Mouse (Mus musculus) intestine, postnatal 0 days (tissue): ENCODE data around the gene Zfp706. TPM values are rescaled to one million over a fixed set of nuclear protein-coding genes. Genes with fewer than 3 reads are reported as not detected.

ENCODE experiments used
- ATAC-seq: fragments of 200-750 bp; cut with Nextera tagmentation; 2 replicates; pipeline ENCODE4 v1.8.0; 2017; ENCODE audit warnings: mild to moderate bottlenecking, moderate TSS enrichment, moderate library complexity
- H3K27ac ChIP-seq: fragments of 300-500 bp; sonication (generic); 2 replicates; pipeline ENCODE4 v1.5.1; 2014; ENCODE audit warnings: mild to moderate bottlenecking, low read depth, low read length, moderate library complexity
- H3K27me3 ChIP-seq: fragments of 300-500 bp; sonication (generic); replicated peaks from 2 replicates; pipeline ENCODE4 v1.6.1; 2014; ENCODE audit warnings: low read length, mixed read lengths; ENCODE audit not compliant: control insufficient read depth, insufficient read depth
- H3K36me3 ChIP-seq: fragments of 300-500 bp; sonication (generic); 2 replicates; pipeline ENCODE4 v1.6.1; 2014; ENCODE audit warnings: mild to moderate bottlenecking, moderate library complexity; ENCODE audit not compliant: control insufficient read depth, insufficient read depth
- H3K4me1 ChIP-seq: fragments of 300-500 bp; sonication (generic); replicated peaks from 2 replicates; pipeline ENCODE4 v1.6.1; 2014; ENCODE audit warnings: antibody characterized with exemption, low read length, mixed read lengths; ENCODE audit not compliant: control insufficient read depth, insufficient read depth
- H3K4me2 ChIP-seq: fragments of 300-500 bp; sonication (generic); replicated peaks from 2 replicates; pipeline ENCODE4 v1.6.1; 2014; ENCODE audit warnings: low read depth, mild to moderate bottlenecking, moderate library complexity
- H3K4me3 ChIP-seq: fragments of 300-500 bp; sonication (generic); 2 replicates; pipeline ENCODE4 v1.5.1; 2014; ENCODE audit warnings: low read depth, low read length
- H3K9ac ChIP-seq: fragments of 300-500 bp; sonication (generic); 2 replicates; pipeline ENCODE4 v1.6.1; 2014; ENCODE audit warnings: mild to moderate bottlenecking, low read depth, low read length
- H3K9me3 ChIP-seq: fragments of 300-500 bp; sonication (generic); 2 replicates; pipeline ENCODE4 v1.6.1; 2016; ENCODE audit warnings: mixed run types; ENCODE audit not compliant: control insufficient read depth
- CTCF ChIP-seq: sonication (generic); IDR thresholded peaks from 2 replicates; pipeline ENCODE4 v1.5.1; 2016; ENCODE audit warnings: low read depth, mild to moderate bottlenecking, control low read depth, antibody characterized with exemption, moderate library complexity
- WGBS: fragments of 180-500 bp; shearing (Covaris S2); extraction: QIAGEN DNeasy Blood & Tissue Kit; methylation state at CpG from one replicate; pipeline ENCODE4 v1.1.7; 2014; 5-methylcytosine and 5-hydroxymethylcytosine counted together
- polyA plus RNA-seq: library from polyadenylated mRNA; unstranded; fragments of >200 nt; fragmentation: Nextera tagmentation; extraction: Ambion mirVana; gene quantifications from 2 replicates; pipeline ENCODE4 v1.2.1, GENCODE M21; 2015

Gene Zfp706
- polyA plus RNA-seq, 1 experiment from 2014 or later: 609 TPM

DNA sequence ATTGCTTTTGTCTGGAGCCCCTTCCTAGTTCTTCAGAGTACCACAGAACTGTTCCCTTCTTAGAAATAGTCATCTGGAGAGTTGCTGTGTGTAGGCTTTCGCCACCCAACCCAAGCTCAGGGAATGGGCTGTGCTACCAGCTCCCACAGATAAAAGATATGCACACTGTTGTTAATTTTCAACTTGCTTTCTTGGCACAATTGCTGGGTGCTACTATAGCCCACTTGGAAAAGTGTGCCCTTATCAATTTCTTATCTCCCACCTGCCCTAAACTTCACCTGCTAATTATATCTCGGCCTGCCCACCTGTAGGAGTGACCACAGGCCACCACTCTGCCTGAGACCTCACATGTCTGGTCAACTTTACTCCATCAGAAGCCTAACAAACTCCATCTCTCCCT lies 26.6 kb upstream of the Zfp706 start:
- Histone ChIP-seq H3K9me3 (no peaks in the 10 kb centered on the region), H3K27me3 (no peaks in the 10 kb centered on the region), H3K36me3 (no peaks in the 10 kb centered on the region), H3K27ac (no peak overlapping the region), H3K4me1 (no peaks in the 10 kb centered on the region; the same call in 1 of the 2 replicates), H3K4me2 (no peak overlapping the region), H3K4me3 (no peak overlapping the region), H3K9ac (no peak overlapping the region)
- WGBS: 34% methylated on average over 2 of the region's 2 CpGs
- no peak for TF ChIP-seq CTCF
- ATAC-seq: no peak

- H3K4me2 ChIP-seq: no peak overlapping the region
- H3K36me3 ChIP-seq: no peaks in the 10 kb centered on the region
- TF ChIP-seq CTCF: no peak
- H3K27me3 ChIP-seq: no peaks in the 10 kb centered on the region
- ATAC-seq: no peak
- no peaks in the 10 kb centered on the region for H3K9me3 ChIP-seq
- H3K4me3 ChIP-seq: no peak overlapping the region
- H3K9ac ChIP-seq: no peak overlapping the region
- no peaks in the 10 kb centered on the region; the same call in 1 of the 2 replicates for H3K4me1 ChIP-seq
- H3K27ac ChIP-seq: no peak overlapping the region
- WGBS: 93% methylated on average over 2 of the region's 2 CpGs
Measured at GRCm38 (mm10) chr15:37033431-37033830, 25.9 kb upstream of the Zfp706 start.

DNA sequence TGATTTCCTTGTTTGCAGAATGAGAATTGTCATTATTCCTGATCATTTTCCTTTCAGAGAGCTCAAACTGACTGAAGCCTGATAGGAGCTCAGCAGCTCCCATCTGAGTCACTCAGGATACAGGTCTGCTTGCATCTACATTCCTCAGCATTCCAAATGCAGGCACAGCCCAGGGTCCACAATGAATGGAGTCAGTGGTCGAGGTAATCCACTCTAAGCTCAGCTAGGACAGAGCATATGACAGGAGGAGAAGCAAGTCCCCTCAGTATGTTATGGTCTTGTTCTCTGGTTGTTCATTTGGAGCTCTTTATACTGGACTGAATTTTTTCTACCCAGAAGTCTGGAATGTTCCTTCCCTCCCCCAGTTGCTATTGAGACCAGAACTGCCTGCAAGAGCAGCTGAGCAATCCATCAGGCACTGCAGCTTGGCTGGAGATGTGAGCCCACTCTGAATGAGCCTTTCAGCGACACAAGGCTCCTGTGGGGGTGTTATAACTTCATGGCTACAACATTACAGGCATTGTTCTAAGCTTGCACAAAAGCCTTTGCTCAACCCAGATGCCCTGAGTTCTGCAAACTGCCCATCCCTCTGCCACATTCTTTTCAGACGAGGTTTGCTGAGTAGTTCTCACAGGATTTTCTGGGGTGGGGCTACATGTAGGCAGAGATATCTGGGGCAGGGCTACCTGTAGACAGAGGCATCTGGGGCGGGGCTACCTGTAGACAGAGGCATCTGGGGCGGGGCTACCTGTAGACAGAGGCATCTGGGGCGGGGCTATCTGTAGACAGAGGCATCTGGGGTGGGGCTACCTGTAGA lies 24.0 kb upstream of the Zfp706 start:
- no peaks in the 10 kb centered on the region for H3K36me3 ChIP-seq
- H3K9ac ChIP-seq: no peak overlapping the region
- 24% methylated on average over 6 of the region's 6 CpGs for WGBS
- H3K4me1 ChIP-seq: no peaks in the 10 kb centered on the region; the same call in 1 of the 2 replicates
- no peak overlapping the region for H3K4me3 ChIP-seq
- no peaks in the 10 kb centered on the region for H3K27me3 ChIP-seq
- H3K9me3 ChIP-seq: no peaks in the 10 kb centered on the region
- no peak for ATAC-seq
- no peak for TF ChIP-seq CTCF
- H3K4me2 ChIP-seq: no peak overlapping the region
- H3K27ac ChIP-seq: no peak overlapping the region

- no peaks in the 10 kb centered on the region; the same call in 1 of the 2 replicates for H3K4me1 ChIP-seq
- no peak for TF ChIP-seq CTCF
Measured at GRCm38 (mm10) chr15:37030929-37031328, 23.4 kb upstream of the Zfp706 start.

DNA sequence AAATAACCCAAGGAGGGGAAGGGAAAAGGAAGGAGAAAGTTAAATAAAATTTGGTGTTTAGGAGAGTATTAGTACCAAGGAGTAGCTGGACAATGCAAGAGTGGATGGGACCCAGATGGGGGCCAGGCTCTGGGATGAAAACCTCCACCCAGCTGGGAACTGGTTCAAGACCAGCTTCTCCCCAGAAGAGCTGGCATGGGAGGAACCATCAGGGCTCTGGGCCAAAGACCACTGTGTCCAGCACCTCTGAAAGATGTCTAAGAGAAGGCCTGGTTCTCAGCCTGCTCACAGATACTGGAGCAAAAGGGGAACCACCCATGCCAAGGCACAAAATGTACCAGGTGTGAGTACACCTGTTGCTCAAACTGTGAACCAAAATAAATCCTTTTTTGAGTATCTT lies 20.4 kb upstream of the Zfp706 start:
- Histone ChIP-seq H3K27ac (no peak overlapping the region), H3K4me1 (no peaks in the 10 kb centered on the region), H3K9ac (no peak overlapping the region), H3K27me3 (no peaks in the 10 kb centered on the region), H3K4me2 (no peak overlapping the region), H3K4me3 (no peak overlapping the region), H3K36me3 (no peaks in the 10 kb centered on the region), H3K9me3 (no peaks in the 10 kb centered on the region)
- no peak for TF ChIP-seq CTCF
- ATAC-seq: no peak

More at GRCm38 (mm10) chr15:37030929-37031328, 23.4 kb upstream of the Zfp706 start:
- no peaks in the 10 kb centered on the region for H3K9me3 ChIP-seq
- H3K4me2 ChIP-seq: no peak overlapping the region
- H3K27me3 ChIP-seq: no peaks in the 10 kb centered on the region
- ATAC-seq: no peak
- no peak overlapping the region for H3K27ac ChIP-seq
- H3K36me3 ChIP-seq: no peaks in the 10 kb centered on the region
- WGBS: 53% methylated on average over 3 of the region's 3 CpGs
- no peak overlapping the region for H3K9ac ChIP-seq
- no peak overlapping the region for H3K4me3 ChIP-seq

GRCm38 (mm10) chr15:37026458-37026857 lies 18.9 kb upstream of the Zfp706 start:
- Histone ChIP-seq H3K4me3 (no peak overlapping the region), H3K27me3 (no peaks in the 10 kb centered on the region), H3K4me1 (no peaks in the 10 kb centered on the region), H3K4me2 (no peak overlapping the region), H3K27ac (no peak overlapping the region), H3K9me3 (no peaks in the 10 kb centered on the region), H3K36me3 (no peaks in the 10 kb centered on the region), H3K9ac (no peak overlapping the region)
- TF ChIP-seq CTCF: no peak
- 56% methylated on average over 4 of the region's 4 CpGs for WGBS
- ATAC-seq: no peak
